Mouse (Mus musculus): ENCODE results near the gene Olfr671. TPM values are rescaled to one million over a fixed set of nuclear protein-coding genes. Genes with fewer than 3 reads are reported as not detected.

The Olfr671 gene
- polyA plus RNA-seq, 1 experiment from 2014 or later = not detected

- WGBS = 70% methylated on average over 1 of the region's 1 CpGs
- no peaks in the 10 kb centered on the region for H3K36me3 ChIP-seq (ENCODE audit: insufficient read depth, low read length)
Observed at GRCm38 (mm10) chr7:104933940-104934339, 45.0 kb downstream of the Olfr671 start, which contains the start of gene Olfr669. Gene Olfr669 (plus strand): TSS chr7:104934240.

GRCm38 (mm10) chr7:104927957-104928356 lies 51.0 kb downstream of the Olfr671 start, which contains the start of gene Olfr668:
Gene Olfr668 (minus strand): TSS chr7:104928057.
- Histone ChIP-seq H3K9me3 (replicated peaks; ENCODE audit: low read length) (no peaks in the 10 kb centered on the region), H3K27ac (no peak within 1 kb of the TSS), H3K4me2 (ENCODE audit: low read length) (no peak within 1 kb of the TSS), H3K4me3 (replicated peaks; ENCODE audit: low read depth, low read length) (no peak within 1 kb of the TSS), H3K27me3 (ENCODE audit: insufficient read depth, low read length) (no peaks in the 10 kb centered on the region), H3K4me1 (replicated peaks; ENCODE audit: insufficient read depth, low read length) (no peaks in the 10 kb centered on the region), H3K9ac (ENCODE audit: low read depth, low read length) (no peak within 1 kb of the TSS), H3K36me3 (ENCODE audit: insufficient read depth, low read length) (no peaks in the 10 kb centered on the region)
- no peak for TF ChIP-seq CTCF (IDR thresholded peaks at IDR 0.05; ENCODE audit: low read depth)
- WGBS = 73% methylated on average over 1 of the region's 1 CpGs
- ATAC-seq (replicated peaks; ENCODE audit: low FRiP score, low read depth) = no peak
- no peak for DNase-seq (ENCODE audit: low spot score)

More at GRCm38 (mm10) chr7:104933940-104934339, 45.0 kb downstream of the Olfr671 start, which contains the start of gene Olfr669:
- TF ChIP-seq CTCF (IDR thresholded peaks at IDR 0.05; ENCODE audit: low read depth) = no peak
- DNase-seq (ENCODE audit: low spot score) (no peak), ATAC-seq (replicated peaks; ENCODE audit: low FRiP score, low read depth) (no peak)
- no peak within 1 kb of the TSS for H3K27ac ChIP-seq
- H3K27me3 ChIP-seq (ENCODE audit: insufficient read depth, low read length) = no peaks in the 10 kb centered on the region
- H3K9ac ChIP-seq (ENCODE audit: low read depth, low read length) = no peak within 1 kb of the TSS
- H3K9me3 ChIP-seq (replicated peaks; ENCODE audit: low read length) = no peaks in the 10 kb centered on the region
- H3K4me3 ChIP-seq (replicated peaks; ENCODE audit: low read depth, low read length) = no peak within 1 kb of the TSS
- H3K4me2 ChIP-seq (ENCODE audit: low read length) = no peak within 1 kb of the TSS
- no peaks in the 10 kb centered on the region for H3K4me1 ChIP-seq (replicated peaks; ENCODE audit: insufficient read depth, low read length)

Other genes with a start within 250 kb of the Olfr671 start
- not detected in 2 replicates for gene Usp17le, start 201.7 kb downstream of the Olfr671 start, polyA plus RNA-seq (2015; fragmentation: Nextera tagmentation; extraction: Ambion mirVana)
- not detected in 2 replicates for gene Usp17lb, start 136.5 kb downstream of the Olfr671 start, polyA plus RNA-seq (2015; fragmentation: Nextera tagmentation; extraction: Ambion mirVana)
- gene Usp17la, start 122.1 kb downstream of the Olfr671 start, polyA plus RNA-seq (2015; fragmentation: Nextera tagmentation; extraction: Ambion mirVana) = not detected in 2 replicates
- not detected in 2 replicates for gene Olfr665, start 101.1 kb downstream of the Olfr671 start, polyA plus RNA-seq (2015; fragmentation: Nextera tagmentation; extraction: Ambion mirVana)
- gene Olfr666, start 83.2 kb downstream of the Olfr671 start, polyA plus RNA-seq (2015; fragmentation: Nextera tagmentation; extraction: Ambion mirVana) = not detected in 2 replicates
- gene Olfr667, start 57.6 kb downstream of the Olfr671 start, polyA plus RNA-seq (2015; fragmentation: Nextera tagmentation; extraction: Ambion mirVana) = not detected in 2 replicates
- gene Olfr668, start 51.1 kb downstream of the Olfr671 start, polyA plus RNA-seq (2015; fragmentation: Nextera tagmentation; extraction: Ambion mirVana) = not detected in 2 replicates
- not detected in 2 replicates for gene Olfr669, start 44.9 kb downstream of the Olfr671 start, polyA plus RNA-seq (2015; fragmentation: Nextera tagmentation; extraction: Ambion mirVana)
- gene Olfr670, start 16.5 kb downstream of the Olfr671 start, polyA plus RNA-seq (2015; fragmentation: Nextera tagmentation; extraction: Ambion mirVana) = not detected in 2 replicates
- not detected in 2 replicates for gene Olfr672, start 22.9 kb upstream of the Olfr671 start, polyA plus RNA-seq (2015; fragmentation: Nextera tagmentation; extraction: Ambion mirVana)
- gene Olfr675, start 49.3 kb upstream of the Olfr671 start, polyA plus RNA-seq (2015; fragmentation: Nextera tagmentation; extraction: Ambion mirVana) = not detected in 2 replicates
- not detected in 2 replicates for gene Olfr676, start 53.6 kb upstream of the Olfr671 start, polyA plus RNA-seq (2015; fragmentation: Nextera tagmentation; extraction: Ambion mirVana)
- not detected in 2 replicates for gene Olfr677, start 72.2 kb upstream of the Olfr671 start, polyA plus RNA-seq (2015; fragmentation: Nextera tagmentation; extraction: Ambion mirVana)
- not detected in 2 replicates for gene Olfr678, start 85.3 kb upstream of the Olfr671 start, polyA plus RNA-seq (2015; fragmentation: Nextera tagmentation; extraction: Ambion mirVana)
- gene Olfr679, start 102.1 kb upstream of the Olfr671 start, polyA plus RNA-seq (2015; fragmentation: Nextera tagmentation; extraction: Ambion mirVana) = not detected in 2 replicates
- gene Olfr680-ps1, start 113.7 kb upstream of the Olfr671 start, polyA plus RNA-seq (2015; fragmentation: Nextera tagmentation; extraction: Ambion mirVana) = not detected in 2 replicates
- not detected in 2 replicates for gene Olfr681, start 137.7 kb upstream of the Olfr671 start, polyA plus RNA-seq (2015; fragmentation: Nextera tagmentation; extraction: Ambion mirVana)
- not detected in 2 replicates for gene Olfr683, start 167.9 kb upstream of the Olfr671 start, polyA plus RNA-seq (2015; fragmentation: Nextera tagmentation; extraction: Ambion mirVana)
- not detected in 2 replicates for gene Olfr684, start 184.5 kb upstream of the Olfr671 start, polyA plus RNA-seq (2015; fragmentation: Nextera tagmentation; extraction: Ambion mirVana)
- gene Olfr685, start 206.9 kb upstream of the Olfr671 start, polyA plus RNA-seq (2015; fragmentation: Nextera tagmentation; extraction: Ambion mirVana) = not detected in 2 replicates
- gene Olfr686, start 228.4 kb upstream of the Olfr671 start, polyA plus RNA-seq (2015; fragmentation: Nextera tagmentation; extraction: Ambion mirVana) = not detected in 2 replicates

Measured in kidney, postnatal 0 days (tissue).